Mouse (Mus musculus): ENCODE measurements around the gene Olfr328. TPM values are rescaled to one million over a fixed set of nuclear protein-coding genes. Genes with fewer than 3 reads are reported as not detected.

The Olfr328 gene
- not detected in 2 replicates for total RNA-seq (2014; rRNA removed)
- not detected in 2 replicates for polyA plus RNA-seq (2015; fragmentation: Nextera tagmentation; extraction: Ambion mirVana)

- ATAC-seq: no peak
- Histone ChIP-seq H3K4me2 (ENCODE audit: low read depth) (no peak within 1 kb of the TSS), H3K9ac (no peak within 1 kb of the TSS), H3K27me3 (ENCODE audit: insufficient read depth, low read length) (no peaks in the 10 kb centered on the region), H3K4me1 (ENCODE audit: insufficient read depth) (no peaks in the 10 kb centered on the region), H3K9me3 (ENCODE audit: low read length) (no peaks in the 10 kb centered on the region), H3K27ac (ENCODE audit: low read depth, low read length) (no peak within 1 kb of the TSS), H3K4me3 (ENCODE audit: low read depth, low read length) (no peak within 1 kb of the TSS), H3K36me3 (ENCODE audit: insufficient read depth) (no peaks in the 10 kb centered on the region)
- 68% methylated on average over 1 of the region's 1 CpGs for WGBS
- DNase-seq: no peak
- TF ChIP-seq CTCF (IDR thresholded peaks at IDR 0.05; ENCODE audit: low read depth): no peak
These were observed at the start of gene Olfr328 for GRCm38 (mm10) chr11:58555536-58555935. Olfr328 (minus strand) TSS chr11:58555636.

- H3K9me3 ChIP-seq (ENCODE audit: low read length): no peaks in the 10 kb centered on the region
- H3K36me3 ChIP-seq (ENCODE audit: insufficient read depth): no peaks in the 10 kb centered on the region
- 93% methylated on average over 3 of the region's 3 CpGs for WGBS
- H3K9ac ChIP-seq: no peak overlapping the region
- TF ChIP-seq CTCF (IDR thresholded peaks at IDR 0.05; ENCODE audit: low read depth): no peak
- ATAC-seq (no peak), DNase-seq (no peak)
- no peak overlapping the region for H3K27ac ChIP-seq (ENCODE audit: low read depth, low read length)
- no peaks in the 10 kb centered on the region for H3K27me3 ChIP-seq (ENCODE audit: insufficient read depth, low read length)
- H3K4me1 ChIP-seq (ENCODE audit: insufficient read depth): no peaks in the 10 kb centered on the region
- H3K4me2 ChIP-seq (ENCODE audit: low read depth): no peak overlapping the region
- no peak overlapping the region for H3K4me3 ChIP-seq (ENCODE audit: low read depth, low read length)
These were observed 49.8 kb upstream of the Olfr328 start for GRCm38 (mm10) chr11:58605228-58605627.

GRCm38 (mm10) chr11:58604688-58605087 lies 49.3 kb upstream of the Olfr328 start:
- H3K9ac ChIP-seq: no peak overlapping the region
- no peaks in the 10 kb centered on the region for H3K27me3 ChIP-seq (ENCODE audit: insufficient read depth, low read length)
- no peak for ATAC-seq
- no peaks in the 10 kb centered on the region for H3K9me3 ChIP-seq (ENCODE audit: low read length)
- no peak overlapping the region for H3K27ac ChIP-seq (ENCODE audit: low read depth, low read length)
- 72% methylated on average over 2 of the region's 2 CpGs for WGBS
- H3K4me2 ChIP-seq (ENCODE audit: low read depth): no peak overlapping the region
- TF ChIP-seq CTCF (IDR thresholded peaks at IDR 0.05; ENCODE audit: low read depth): no peak
- H3K4me1 ChIP-seq (ENCODE audit: insufficient read depth): no peaks in the 10 kb centered on the region
- H3K4me3 ChIP-seq (ENCODE audit: low read depth, low read length): no peak overlapping the region
- DNase-seq: no peak
- no peaks in the 10 kb centered on the region for H3K36me3 ChIP-seq (ENCODE audit: insufficient read depth)

- Histone ChIP-seq H3K27ac (ENCODE audit: low read depth, low read length) (no peak overlapping the region), H3K9me3 (ENCODE audit: low read length) (no peaks in the 10 kb centered on the region), H3K36me3 (ENCODE audit: insufficient read depth) (no peaks in the 10 kb centered on the region), H3K9ac (no peak overlapping the region), H3K4me3 (ENCODE audit: low read depth, low read length) (no peak overlapping the region), H3K27me3 (ENCODE audit: insufficient read depth, low read length) (no peaks in the 10 kb centered on the region), H3K4me1 (ENCODE audit: insufficient read depth) (no peaks in the 10 kb centered on the region), H3K4me2 (ENCODE audit: low read depth) (no peak overlapping the region)
- no peak for TF ChIP-seq CTCF (IDR thresholded peaks at IDR 0.05; ENCODE audit: low read depth)
- no peak for DNase-seq
- ATAC-seq: no peak
- 83% methylated on average over 6 of the region's 6 CpGs for WGBS
These were observed 47.5 kb upstream of the Olfr328 start for GRCm38 (mm10) chr11:58602800-58603560.

- no peaks in the 10 kb centered on the region for H3K4me1 ChIP-seq (ENCODE audit: insufficient read depth)
These were observed 46.6 kb upstream of the Olfr328 start for GRCm38 (mm10) chr11:58602062-58602461.

GRCm38 (mm10) chr11:58597837-58598236 lies 42.4 kb upstream of the Olfr328 start:
- no peak overlapping the region for H3K4me2 ChIP-seq (ENCODE audit: low read depth)
- no peaks in the 10 kb centered on the region for H3K36me3 ChIP-seq (ENCODE audit: insufficient read depth)
- H3K9me3 ChIP-seq (ENCODE audit: low read length): no peaks in the 10 kb centered on the region
- no peaks in the 10 kb centered on the region for H3K27me3 ChIP-seq (ENCODE audit: insufficient read depth, low read length)
- 92% methylated on average over 13 of the region's 13 CpGs for WGBS
- no peak for TF ChIP-seq CTCF (IDR thresholded peaks at IDR 0.05; ENCODE audit: low read depth)
- H3K9ac ChIP-seq: no peak overlapping the region
- no peak overlapping the region for H3K4me3 ChIP-seq (ENCODE audit: low read depth, low read length)
- ATAC-seq: no peak
- H3K27ac ChIP-seq (ENCODE audit: low read depth, low read length): no peak overlapping the region
- no peaks in the 10 kb centered on the region for H3K4me1 ChIP-seq (ENCODE audit: insufficient read depth)
- DNase-seq: no peak

More at GRCm38 (mm10) chr11:58602062-58602461, 46.6 kb upstream of the Olfr328 start:
- H3K4me3 ChIP-seq (ENCODE audit: low read depth, low read length): no peak overlapping the region
- no peaks in the 10 kb centered on the region for H3K27me3 ChIP-seq (ENCODE audit: insufficient read depth, low read length)
- no peak overlapping the region for H3K9ac ChIP-seq
- TF ChIP-seq CTCF (IDR thresholded peaks at IDR 0.05; ENCODE audit: low read depth): no peak
- ATAC-seq (no peak), DNase-seq (no peak)
- no peak overlapping the region for H3K27ac ChIP-seq (ENCODE audit: low read depth, low read length)
- H3K9me3 ChIP-seq (ENCODE audit: low read length): no peaks in the 10 kb centered on the region
- H3K4me2 ChIP-seq (ENCODE audit: low read depth): no peak overlapping the region
- no peaks in the 10 kb centered on the region for H3K36me3 ChIP-seq (ENCODE audit: insufficient read depth)

- 81% methylated on average over 6 of the region's 6 CpGs for WGBS
- Histone ChIP-seq H3K9ac (no peak within 1 kb of the TSS), H3K4me1 (ENCODE audit: insufficient read depth) (no peaks in the 10 kb centered on the region), H3K27me3 (ENCODE audit: insufficient read depth, low read length) (no peaks in the 10 kb centered on the region), H3K36me3 (ENCODE audit: insufficient read depth) (no peaks in the 10 kb centered on the region), H3K9me3 (ENCODE audit: low read length) (no peaks in the 10 kb centered on the region), H3K27ac (ENCODE audit: low read depth, low read length) (no peak within 1 kb of the TSS), H3K4me2 (ENCODE audit: low read depth) (no peak within 1 kb of the TSS), H3K4me3 (ENCODE audit: low read depth, low read length) (no peak within 1 kb of the TSS)
- TF ChIP-seq CTCF (IDR thresholded peaks at IDR 0.05; ENCODE audit: low read depth): no peak
- DNase-seq: no peak
- ATAC-seq: no peak
These were observed 39.4 kb upstream of the Olfr328 start, which contains the start of gene Olfr324 for GRCm38 (mm10) chr11:58594814-58595213. Olfr324 (plus strand) TSS chr11:58595114.

Data from forebrain, postnatal 0 days (tissue).